17 mouse cellular contexts compared by ENCODE assay signal in genomic region chr17:78266271-78266670, GRCm38 (mm10).
A peak's percentile ranks its signal among the peaks of the same experiment; 100 is the strongest.
DNase-seq lines count a peak whose midpoint lies in the region; ATAC-seq and TF ChIP-seq lines count a peak whose summit lies in the region.
"Had no signal": no experiment of that assay in that cellular context is flagged by ENCODE, and none has a peak within 500 bp of the region (broad histone marks: within the 10 kb centered on the region; RNA-seq: fewer than 3 reads in every experiment).

No protein-coding gene starts in this region.

- no peak for TF ChIP-seq CTCF in kidney, adult 2 months (conservative IDR thresholded peaks at IDR 0.05; ENCODE audit: insufficient read depth, insufficient read length, low read depth, low read length)
- TF ChIP-seq CTCF in stomach, postnatal 0 days (IDR thresholded peaks at IDR 0.05; ENCODE audit: low read depth) = no peak
- TF ChIP-seq CTCF in left cerebral cortex, adult 2 months (IDR thresholded peaks at IDR 0.05) = no peak

- H3K9ac ChIP-seq in kidney, embryonic 15.5 days = no peak overlapping the region
- H3K9ac ChIP-seq in stomach, postnatal 0 days (ENCODE audit: low read length) = no peak overlapping the region
- H3K9ac ChIP-seq: forebrain, embryonic 13.5 days; forebrain, postnatal 0 days; heart, embryonic 12.5 days; hindbrain, embryonic 13.5 days had no signal

- no peak overlapping the region for H3K4me2 ChIP-seq in kidney, embryonic 15.5 days
- H3K4me2 ChIP-seq in stomach, postnatal 0 days (replicated peaks; ENCODE audit: low read depth) = no peak overlapping the region
- H3K4me2 ChIP-seq: forebrain, embryonic 13.5 days; heart, embryonic 12.5 days; hindbrain, embryonic 13.5 days had no signal

- no peak for ATAC-seq in kidney, embryonic 15.5 days (replicated peaks; ENCODE audit: low FRiP score)
- ATAC-seq in stomach, postnatal 0 days (ENCODE audit: low FRiP score, low TSS enrichment) = no peak
- ATAC-seq: forebrain, embryonic 13.5 days; forebrain, postnatal 0 days; hindbrain, postnatal 0 days had no signal

- TF ChIP-seq EP300 in stomach, postnatal 0 days (optimal IDR thresholded peaks at IDR 0.05) = no peak

- intact Hi-C loops in left cerebral cortex, adult 2 months (cut with DNase I) = no loop called here

- H3K4me3 ChIP-seq in kidney, adult 2 months (ENCODE audit: insufficient read depth, low read depth, low read length) = no peak overlapping the region
- H3K4me3 ChIP-seq in kidney, embryonic 15.5 days (replicated peaks) = no peak overlapping the region
- H3K4me3 ChIP-seq in stomach, postnatal 0 days (ENCODE audit: low read depth, low read length) = no peak overlapping the region
- no peak overlapping the region for H3K4me3 ChIP-seq in left cerebral cortex, adult 2 months
- H3K4me3 ChIP-seq: embryonic facial prominence, embryonic 10.5 days; forebrain, embryonic 13.5 days; heart, embryonic 12.5 days; hindbrain, embryonic 13.5 days had no signal

- no peak for TF ChIP-seq POLR2A in kidney, adult 2 months (IDR thresholded peaks at IDR 0.05; ENCODE audit: low read depth, low read length)

- H3K4me1 ChIP-seq in kidney, adult 2 months (ENCODE audit: control insufficient read depth, insufficient read depth, low read length) = peaks cover 3% of the 10 kb centered on the region
- H3K4me1 ChIP-seq in kidney, embryonic 15.5 days = 0 out of 2 replicates have a peak, but pooled peaks cover 7% of the 10 kb centered on the region
- H3K4me1 ChIP-seq in stomach, postnatal 0 days (replicated peaks; ENCODE audit: control insufficient read depth, insufficient read depth) = no peaks in the 10 kb centered on the region
- H3K4me1 ChIP-seq: forebrain, embryonic 13.5 days had no signal

- H3K27me3 ChIP-seq in kidney, adult 2 months (replicated peaks; ENCODE audit: control insufficient read depth, insufficient read depth, low read length) = no peaks in the 10 kb centered on the region
- H3K27me3 ChIP-seq in kidney, embryonic 15.5 days = no peaks in the 10 kb centered on the region
- no peaks in the 10 kb centered on the region for H3K27me3 ChIP-seq in stomach, postnatal 0 days (ENCODE audit: control insufficient read depth, insufficient read depth, low read length)
- H3K27me3 ChIP-seq: forebrain, embryonic 13.5 days; heart, embryonic 12.5 days; hindbrain, embryonic 13.5 days had no signal

- H3K9me3 ChIP-seq in kidney, embryonic 15.5 days (replicated peaks) = no peaks in the 10 kb centered on the region
- H3K9me3 ChIP-seq in stomach, postnatal 0 days (ENCODE audit: control insufficient read depth, low read length) = no peaks in the 10 kb centered on the region
- H3K9me3 ChIP-seq: embryonic facial prominence, embryonic 10.5 days; forebrain, embryonic 13.5 days; heart, embryonic 12.5 days; hindbrain, embryonic 13.5 days had no signal

- no peak overlapping the region for H3K27ac ChIP-seq in kidney, adult 2 months (ENCODE audit: insufficient read depth, low read depth, low read length)
- no peak overlapping the region for H3K27ac ChIP-seq in kidney, embryonic 15.5 days
- no peak overlapping the region for H3K27ac ChIP-seq in stomach, postnatal 0 days (replicated peaks)
- no peak overlapping the region for H3K27ac ChIP-seq in left cerebral cortex, adult 2 months
- H3K27ac ChIP-seq: embryonic facial prominence, embryonic 10.5 days; forebrain, embryonic 13.5 days; hindbrain, embryonic 13.5 days; hindbrain, postnatal 0 days had no signal

- WGBS in kidney, adult 2 months = 51% methylated on average over 2 of the region's 2 CpGs
- 79% methylated on average over 2 of the region's 2 CpGs for WGBS in kidney, embryonic 15.5 days
- WGBS in stomach, postnatal 0 days = 84% methylated on average over 2 of the region's 2 CpGs

- peak; percentile 68 for DNase-seq in kidney, adult 2 months
- DNase-seq in kidney, postnatal 4 days = no peak
- DNase-seq in kidney, postnatal 25 days = peak; percentile 66 to 68
- DNase-seq in adrenal gland, adult 8-10 months = peak; percentile 27
- DNase-seq in adrenal gland, postnatal 25 days = peak; percentile 45
- no peak for DNase-seq in stomach, postnatal 0 days (ENCODE audit: low spot score)
- no peak for DNase-seq in left cerebral cortex, adult 2 months (ENCODE audit: extremely low spot score in 1 of 2, low spot score in 2 of 2)
- DNase-seq: cerebellum, adult 2 months; cerebellum, postnatal 10 days; forebrain, postnatal 0 days; gastrocnemius, postnatal 14 days had no signal

- no peaks in the 10 kb centered on the region for H3K36me3 ChIP-seq in kidney, adult 2 months (ENCODE audit: control insufficient read depth, insufficient read depth, low read length)
- no peaks in the 10 kb centered on the region for H3K36me3 ChIP-seq in kidney, embryonic 15.5 days
- no peaks in the 10 kb centered on the region for H3K36me3 ChIP-seq in stomach, postnatal 0 days (ENCODE audit: control insufficient read depth, insufficient read depth, low read length)
- H3K36me3 ChIP-seq: embryonic facial prominence, embryonic 10.5 days; heart, embryonic 12.5 days; hindbrain, embryonic 13.5 days had no signal

Comparison
In these comparisons a context has a peak if more than half of its experiments do, and no peak if none do; other contexts are left out.
1. DNase-seq: peak in kidney, adult 2 months (single experiment), kidney, postnatal 25 days (2 of 2), adrenal gland, adult 8-10 months (single experiment) and adrenal gland, postnatal 25 days (single experiment); none in kidney, postnatal 4 days (0 of 2), stomach, postnatal 0 days (single experiment) and left cerebral cortex, adult 2 months (0 of 2).